Mouse (Mus musculus) brain, embryonic 14.5 days (tissue): ENCODE measurements around the gene Sult1c2.

Experiments
- CTCF ChIP-seq: fragments of 200-500 bp; IDR thresholded peaks from 2 replicates; pipeline ENCODE4 v1.5.1; 2012; ENCODE audit warnings: inconsistent platforms, mild to moderate bottlenecking, moderate library complexity, borderline replicate concordance; ENCODE audit not compliant: insufficient read depth, insufficient read length; ENCODE audit errors: extremely low read depth
- POLR2A ChIP-seq: fragments of 200-500 bp; IDR thresholded peaks from 2 replicates; pipeline ENCODE4 v1.6.1; 2012; ENCODE audit warnings: mild to moderate bottlenecking, inconsistent platforms, borderline replicate concordance; ENCODE audit not compliant: poor library complexity, insufficient read depth, insufficient read length, severe bottlenecking; ENCODE audit errors: extremely low read depth

- TF ChIP-seq POLR2A (no peak), CTCF (no peak)
Measured at GRCm38 (mm10) chr17:53860548-53860947, 14.4 kb upstream of the Sult1c2 start.
